Mouse (Mus musculus) MN1 (cell line): ENCODE results near the gene Zfp385b.

Experiments
- DNase-seq: peaks from one replicate; pipeline ENCODE4 v3.0.0-alpha.2; 2016; ENCODE audit warnings: low spot score

Zfp385b gene

GRCm38 (mm10) chr2:77705476-77705875 is 114.0 kb downstream of the Zfp385b start:
- DNase-seq = no peak

GRCm38 (mm10) chr2:77703080-77703479 is 116.4 kb downstream of the Zfp385b start:
- DNase-seq = no peak

DNA sequence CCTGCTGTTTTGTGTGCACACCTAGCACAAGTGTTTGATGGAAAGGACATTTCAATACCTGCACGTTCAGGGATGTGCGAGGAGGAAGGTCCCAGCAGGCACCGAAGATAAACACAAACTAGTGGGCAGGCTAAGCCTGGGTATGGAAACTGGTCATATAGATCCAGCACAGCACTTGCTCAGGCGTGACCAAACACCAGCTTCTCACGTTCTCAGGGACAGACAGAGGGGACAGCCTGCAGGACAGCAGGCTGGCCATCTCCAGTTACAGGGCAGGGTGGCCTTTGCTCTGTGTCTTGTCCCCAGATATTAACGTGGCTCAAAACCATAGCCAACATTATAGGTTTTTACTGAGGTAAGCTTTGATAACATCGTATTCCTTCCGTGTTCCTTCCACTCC is 128.3 kb downstream of the Zfp385b start:
- no peak for DNase-seq

- no peak for DNase-seq
Measured at GRCm38 (mm10) chr2:77690316-77690715, 129.1 kb downstream of the Zfp385b start.

GRCm38 (mm10) chr2:77688651-77689050 is 130.8 kb downstream of the Zfp385b start:
- DNase-seq = no peak

- no peak for DNase-seq
Measured at GRCm38 (mm10) chr2:77684088-77684487, 135.4 kb downstream of the Zfp385b start.

DNA sequence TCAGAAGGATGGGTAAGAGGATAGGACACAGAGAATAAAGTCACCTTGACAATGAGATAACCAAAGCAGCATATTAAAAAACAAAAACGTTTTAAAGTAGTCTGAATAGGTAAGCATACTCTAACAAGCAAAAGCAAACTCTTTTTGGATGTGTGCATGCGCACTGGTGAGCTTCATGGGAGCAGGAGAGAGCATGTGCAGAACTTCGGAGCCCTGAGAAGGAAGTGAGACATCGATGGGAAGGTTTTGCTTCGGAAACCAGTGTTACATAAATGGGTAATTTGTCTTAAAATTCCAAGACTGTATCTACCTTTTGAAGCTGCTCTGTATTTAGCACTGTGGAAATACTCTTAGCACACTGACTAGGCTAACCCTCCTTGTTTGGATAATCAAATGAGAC is 137.2 kb downstream of the Zfp385b start:
- no peak for DNase-seq

DNA sequence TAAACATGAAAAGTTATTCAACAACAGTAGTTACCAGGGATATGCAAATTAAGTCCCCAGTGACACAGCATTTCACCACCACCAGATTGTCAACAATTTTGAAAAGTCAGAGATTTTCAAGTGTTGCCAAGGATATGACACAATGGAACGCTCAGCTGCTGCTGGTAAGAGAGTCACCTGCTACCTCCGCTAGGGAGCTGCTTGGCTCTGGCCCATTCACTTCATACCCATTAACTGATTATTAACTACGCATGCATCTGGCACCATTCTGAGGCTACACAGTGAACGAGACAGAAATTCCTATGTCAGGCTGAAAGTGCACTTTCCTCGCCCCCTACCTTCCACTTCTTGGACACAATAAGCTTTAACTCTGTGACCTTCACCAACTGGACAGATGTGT is 137.7 kb downstream of the Zfp385b start:
- DNase-seq = no peak

DNA sequence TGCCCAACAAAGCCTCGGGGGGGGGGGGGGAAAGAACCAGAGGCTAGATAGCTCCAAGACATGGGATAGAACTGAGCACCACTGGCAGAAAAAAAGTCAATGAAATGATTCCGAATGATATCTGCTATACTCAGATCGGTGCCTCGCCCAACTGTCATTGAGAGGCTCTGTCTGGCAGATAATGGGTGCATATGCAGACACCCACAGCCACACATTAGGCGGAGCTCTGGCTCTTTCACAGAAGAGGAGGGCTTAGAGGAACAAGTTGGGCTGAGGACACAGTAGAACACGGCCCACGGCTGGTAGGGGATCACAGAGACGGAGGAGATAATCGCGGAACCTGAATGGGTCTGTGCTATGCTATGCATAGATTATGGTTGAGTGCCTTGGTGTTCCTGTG is 145.7 kb downstream of the Zfp385b start:
- DNase-seq = no peak

GRCm38 (mm10) chr2:77672215-77672905 is 147.1 kb downstream of the Zfp385b start:
- no peak for DNase-seq

DNA sequence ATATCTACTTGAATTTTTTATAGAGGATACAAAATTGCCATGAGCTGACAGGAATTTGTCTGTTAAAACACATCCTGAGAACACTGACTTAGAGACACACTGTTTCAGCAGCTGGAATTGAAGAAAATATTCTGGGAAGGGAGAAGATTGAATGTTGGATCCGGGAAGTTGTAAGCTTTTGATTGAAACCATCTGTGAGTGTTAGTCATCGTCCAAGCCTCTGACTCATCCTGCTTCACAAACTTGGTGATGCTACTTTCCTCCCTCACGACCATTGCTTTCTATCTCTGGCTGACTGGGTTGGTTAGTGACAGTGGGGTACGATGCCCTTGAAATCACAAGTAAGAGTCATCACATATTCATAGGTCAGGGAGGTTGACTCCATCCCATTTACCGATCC is 157.3 kb downstream of the Zfp385b start:
- DNase-seq = no peak

GRCm38 (mm10) chr2:77653686-77654085 is 165.8 kb downstream of the Zfp385b start:
- DNase-seq = no peak

- no peak for DNase-seq
Measured at GRCm38 (mm10) chr2:77641521-77642170, 177.8 kb downstream of the Zfp385b start.

- no peak for DNase-seq
Measured at GRCm38 (mm10) chr2:77639993-77640392, 179.4 kb downstream of the Zfp385b start.

- no peak for DNase-seq
Measured at GRCm38 (mm10) chr2:77631606-77632005, 187.8 kb downstream of the Zfp385b start.

- no peak for DNase-seq
Measured at GRCm38 (mm10) chr2:77627622-77628231, 191.7 kb downstream of the Zfp385b start.

DNA sequence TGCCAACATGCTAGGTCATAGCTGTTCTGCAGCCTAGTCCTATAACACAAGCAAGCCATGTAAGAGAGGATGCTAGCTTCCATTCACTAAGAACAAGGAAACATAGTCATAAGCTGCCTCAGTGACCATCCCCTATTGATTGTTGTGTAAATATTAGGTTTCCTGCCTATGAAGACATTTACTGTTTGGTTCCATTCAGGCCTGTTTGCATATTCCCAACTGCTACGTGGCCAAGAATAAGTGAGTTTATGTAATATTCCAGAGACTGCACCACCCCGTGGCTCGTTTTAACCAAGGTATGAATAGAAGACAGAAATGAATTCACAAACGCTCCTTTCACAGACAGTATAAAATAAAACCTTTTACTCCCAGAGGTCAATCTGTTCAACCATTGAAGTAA is 200.8 kb downstream of the Zfp385b start:
- no peak for DNase-seq

DNA sequence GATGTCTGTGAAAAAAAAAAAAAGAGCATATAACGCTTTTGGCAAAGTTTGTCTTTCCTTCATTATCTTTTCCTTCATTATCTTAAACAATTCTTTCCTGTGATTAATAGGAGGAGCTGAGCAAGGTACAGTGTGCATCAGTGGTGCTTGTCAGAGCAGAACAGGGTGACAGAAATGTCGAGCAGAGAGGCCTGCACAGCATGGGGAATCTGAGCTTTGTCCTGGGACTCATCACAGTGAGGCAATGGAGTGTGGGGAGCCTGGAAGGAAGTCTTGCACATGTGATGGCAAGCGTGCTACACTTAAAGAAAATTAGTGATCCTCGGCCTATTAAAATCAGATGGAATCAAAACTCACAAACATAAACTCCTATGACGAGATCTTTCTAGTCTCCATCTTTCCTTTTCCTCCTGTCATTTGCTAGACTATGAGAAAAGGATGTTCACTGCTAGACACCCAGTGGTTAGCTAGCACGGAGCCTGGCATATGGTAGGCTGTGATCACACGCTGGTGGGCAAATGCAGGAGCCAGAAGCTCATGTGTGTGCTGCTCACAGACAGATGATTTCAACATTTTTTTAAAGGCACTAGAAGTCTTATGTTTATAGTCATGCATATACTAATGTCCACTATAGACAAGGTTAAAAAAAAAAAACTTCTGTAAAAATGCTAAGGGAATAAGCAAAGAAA is 209.0 kb downstream of the Zfp385b start:
- no peak for DNase-seq

DNA sequence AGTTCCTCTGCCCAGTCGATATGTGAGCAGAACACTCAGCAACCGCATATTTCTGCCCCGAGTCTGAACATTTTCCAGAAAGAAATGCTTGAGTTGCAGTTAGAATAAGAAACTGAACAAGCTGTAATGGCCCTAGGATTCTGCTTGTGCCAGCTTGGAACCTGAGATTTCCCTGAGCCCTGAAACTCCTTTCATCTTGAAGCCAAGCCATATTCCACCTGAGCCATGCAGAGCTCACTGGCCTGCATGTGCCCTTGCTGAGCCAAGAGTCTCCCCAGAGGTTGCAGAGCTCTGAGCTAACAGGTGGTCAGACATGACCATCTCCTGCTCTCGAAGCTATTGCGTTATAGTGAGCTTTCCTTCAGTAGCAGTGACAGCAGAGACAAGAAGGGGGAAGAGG is 210.0 kb downstream of the Zfp385b start:
- no peak for DNase-seq

GRCm38 (mm10) chr2:77608666-77609065 is 210.8 kb downstream of the Zfp385b start:
- no peak for DNase-seq

DNA sequence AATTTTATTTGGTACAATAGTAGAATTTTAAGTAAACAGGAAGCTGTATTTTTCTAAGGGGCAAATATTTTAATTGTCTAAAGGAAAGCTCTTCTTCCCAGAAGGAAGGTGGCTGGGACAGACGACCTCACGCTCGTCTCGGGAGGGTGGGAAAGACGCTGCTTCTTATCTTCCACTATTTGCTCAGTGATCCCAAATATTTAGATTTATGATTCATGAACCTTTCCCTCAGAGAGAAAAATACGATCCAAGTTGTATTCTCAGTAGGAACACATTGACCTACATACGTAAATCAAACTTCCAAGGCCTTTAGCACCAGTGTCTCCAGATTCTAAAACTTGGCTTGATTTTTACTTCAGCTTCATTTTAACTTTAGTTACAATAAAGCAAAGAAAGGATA is 226.0 kb downstream of the Zfp385b start:
- DNase-seq = no peak

GRCm38 (mm10) chr2:77592525-77592924 is 226.9 kb downstream of the Zfp385b start:
- DNase-seq = no peak
